Mouse (Mus musculus) forebrain, embryonic 10.5 days (tissue): ENCODE measurements around the gene Sfxn1. TPM values are rescaled to one million over a fixed set of nuclear protein-coding genes. Genes with fewer than 3 reads are reported as not detected.

Experiments
- DNase-seq: peaks from one replicate; pipeline ENCODE4 v3.0.0-alpha.2; 2017; ENCODE audit warnings: low spot score; ENCODE audit errors: extremely low spot score
- H3K27ac ChIP-seq: fragments of 300-500 bp; sonication (generic); 2 replicates; pipeline ENCODE4 v1.5.1; 2016; ENCODE audit warnings: mild to moderate bottlenecking
- H3K27me3 ChIP-seq: fragments of 300-500 bp; sonication (generic); 2 replicates; pipeline ENCODE4 v1.6.1; 2016; ENCODE audit warnings: mild to moderate bottlenecking; ENCODE audit not compliant: poor library complexity, severe bottlenecking
- H3K36me3 ChIP-seq: fragments of 300-500 bp; sonication (generic); replicated peaks from 2 replicates; pipeline ENCODE4 v1.6.1; 2016; ENCODE audit warnings: mild to moderate bottlenecking, moderate library complexity
- H3K4me1 ChIP-seq: fragments of 300-500 bp; sonication (generic); 2 replicates; pipeline ENCODE4 v1.6.1; 2016
- H3K4me3 ChIP-seq: fragments of 300-500 bp; sonication (generic); 2 replicates; pipeline ENCODE4 v1.5.1; 2016; ENCODE audit warnings: mild to moderate bottlenecking, moderate library complexity
- H3K9me3 ChIP-seq: fragments of 300-500 bp; sonication (generic); 2 replicates; pipeline ENCODE4 v1.6.1; 2016; ENCODE audit warnings: mild to moderate bottlenecking, moderate library complexity
- WGBS: fragments of 180-500 bp; shearing (Covaris S2); methylation state at CpG from one replicate; pipeline ENCODE4 v1.1.7; 2016; 5-methylcytosine and 5-hydroxymethylcytosine counted together
- polyA plus RNA-seq: library from polyadenylated mRNA; unstranded; fragments of >200 nt; fragmentation: Nextera tagmentation; extraction: Ambion mirVana; gene quantifications from 2 replicates; pipeline ENCODE4 v1.2.1, GENCODE M21; 2016

Gene Sfxn1
- polyA plus RNA-seq, 1 experiment from 2014 or later: 98.2 TPM

GRCm38 (mm10) chr13:54153672-54154218 lies 82.1 kb downstream of the Sfxn1 start:
- Histone ChIP-seq H3K9me3 (no peaks in the 10 kb centered on the region), H3K4me1 (peaks cover 18% of the 10 kb centered on the region), H3K4me3 (no peak overlapping the region), H3K27me3 (peaks cover 13% of the 10 kb centered on the region; the same call in 1 of the 2 replicates), H3K27ac (no peak overlapping the region), H3K36me3 (no peaks in the 10 kb centered on the region)
- DNase-seq: no peak
- 18% methylated on average over 9 of the region's 9 CpGs for WGBS

DNA sequence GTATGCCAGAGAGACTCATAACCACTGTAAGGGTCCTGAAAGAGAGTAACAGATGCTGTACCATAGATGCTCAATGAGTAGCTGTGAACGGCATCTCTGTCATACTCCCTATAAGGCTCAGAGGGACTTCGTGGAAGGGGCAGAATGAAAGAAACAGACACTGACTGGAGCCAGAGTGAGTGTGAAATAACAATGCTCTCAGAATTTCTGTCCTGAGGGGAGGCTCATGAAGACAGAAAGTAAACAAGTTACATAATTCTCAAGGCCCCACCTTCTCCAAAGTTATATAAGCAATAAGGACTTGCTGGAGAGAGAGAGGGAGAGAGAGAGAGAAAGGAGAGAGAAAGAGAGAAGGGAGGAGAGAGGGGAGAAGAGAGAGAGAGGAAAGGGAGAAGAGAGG lies 84.2 kb downstream of the Sfxn1 start:
- Histone ChIP-seq H3K27ac (no peak overlapping the region), H3K4me1 (peaks cover 34% of the 10 kb centered on the region), H3K27me3 (peaks cover 15% of the 10 kb centered on the region; the same call in 1 of the 2 replicates), H3K4me3 (no peak overlapping the region), H3K9me3 (no peaks in the 10 kb centered on the region), H3K36me3 (no peaks in the 10 kb centered on the region)
- 92% methylated on average over 2 of the region's 2 CpGs for WGBS
- no peak for DNase-seq

Other genes starting within 250 kb of the Sfxn1 start
- not detected in 2 replicates for gene Drd1, start 16.2 kb upstream of the Sfxn1 start, polyA plus RNA-seq
- gene Hrh2, start 120.3 kb downstream of the Sfxn1 start, polyA plus RNA-seq: 0.06 TPM in 1 of 2 replicates, not detected in the other